11 mouse cellular contexts compared by ENCODE assay signal in genomic region chr8:12430900-12431737, GRCm38 (mm10). TPM values are rescaled to one million over a fixed set of nuclear protein-coding genes. Genes with fewer than 3 reads are reported as not detected.
A peak's percentile ranks its signal among the peaks of the same experiment; 100 is the strongest.
DNase-seq lines count a peak whose midpoint lies in the region; ATAC-seq and TF ChIP-seq lines count a peak whose summit lies in the region.
"Had no signal": no experiment of that assay in that cellular context is flagged by ENCODE, and none has a peak within 500 bp of the region (broad histone marks: within the 10 kb centered on the region; RNA-seq: fewer than 3 reads in every experiment).

No protein-coding gene starts in this region.

- ATAC-seq in heart, embryonic 13.5 days (ENCODE audit: extremely low read depth, insufficient number of reproducible peaks, low FRiP score, low TSS enrichment), result no peak; the same call in 1 of the 2 replicates
- ATAC-seq in hindbrain, embryonic 13.5 days (ENCODE audit: low FRiP score), result peak; percentile 43; the same call in 1 of the 2 replicates
- ATAC-seq in midbrain, postnatal 0 days (ENCODE audit: low FRiP score), result peak; percentile 35; the same call in 1 of the 2 replicates

- WGBS in heart, embryonic 13.5 days, result 2% methylated on average over 51 of the region's 51 CpGs
- WGBS in hindbrain, embryonic 13.5 days, result 2% methylated on average over 49 of the region's 51 CpGs
- WGBS in midbrain, postnatal 0 days, result 4% methylated on average over 46 of the region's 51 CpGs

- H3K4me3 ChIP-seq in heart, embryonic 13.5 days, result peak overlapping the region; percentile 26
- peak overlapping the region; percentile 34 for H3K4me3 ChIP-seq in hindbrain, embryonic 13.5 days
- peak overlapping the region; percentile 28 for H3K4me3 ChIP-seq in midbrain, postnatal 0 days (ENCODE audit: low read depth, low read length)
- H3K4me3 ChIP-seq: liver, embryonic 13.5 days had no signal

- DNase-seq in heart, postnatal 36 days, result no peak
- DNase-seq in embryo, embryonic 11 days, result peak; percentile 57
- no peak for DNase-seq in midbrain, postnatal 0 days (ENCODE audit: low spot score)
- DNase-seq in MN1 (ENCODE audit: low spot score), result no peak
- DNase-seq in layer of hippocampus, adult 18-20 months (ENCODE audit: low spot score in 2 of 2), result no peak
- DNase-seq in spleen, postnatal 36 days (ENCODE audit: low spot score in 2 of 2), result no peak
- DNase-seq: gastrocnemius, postnatal 25 days; liver, embryonic 13.5 days had no signal

- intact Hi-C loops in heart, postnatal 36 days (cut with DNase I), result no loop called here

- peaks cover 22% of the 10 kb centered on the region for H3K4me1 ChIP-seq in heart, embryonic 13.5 days
- H3K4me1 ChIP-seq in hindbrain, embryonic 13.5 days (replicated peaks), result peaks cover 65% of the 10 kb centered on the region
- H3K4me1 ChIP-seq in midbrain, postnatal 0 days (ENCODE audit: insufficient read depth, low read length), result no peaks in the 10 kb centered on the region
- H3K4me1 ChIP-seq: liver, embryonic 13.5 days had no signal

- no peaks in the 10 kb centered on the region for H3K9me3 ChIP-seq in heart, embryonic 13.5 days
- no peaks in the 10 kb centered on the region for H3K9me3 ChIP-seq in hindbrain, embryonic 13.5 days
- no peaks in the 10 kb centered on the region for H3K9me3 ChIP-seq in midbrain, postnatal 0 days (ENCODE audit: low read length)
- H3K9me3 ChIP-seq: liver, embryonic 13.5 days had no signal

- H3K9ac ChIP-seq in heart, embryonic 13.5 days, result no peak overlapping the region
- peak overlapping the region; percentile 66 for H3K9ac ChIP-seq in hindbrain, embryonic 13.5 days
- H3K9ac ChIP-seq in midbrain, postnatal 0 days (replicated peaks; ENCODE audit: low read length, poor library complexity, severe bottlenecking), result 0 out of 2 replicates have a peak overlapping the region, but pooled peaks have one; percentile 13
- H3K9ac ChIP-seq: liver, embryonic 13.5 days had no signal

- no peaks in the 10 kb centered on the region for H3K36me3 ChIP-seq in heart, embryonic 13.5 days
- no peaks in the 10 kb centered on the region for H3K36me3 ChIP-seq in hindbrain, embryonic 13.5 days
- H3K36me3 ChIP-seq in midbrain, postnatal 0 days (ENCODE audit: insufficient read depth, low read length), result no peaks in the 10 kb centered on the region
- H3K36me3 ChIP-seq: liver, embryonic 13.5 days had no signal

- H3K4me2 ChIP-seq in heart, embryonic 13.5 days, result peak overlapping the region; percentile 51
- H3K4me2 ChIP-seq in hindbrain, embryonic 13.5 days, result peak overlapping the region; percentile 57
- peak overlapping the region; percentile 55 for H3K4me2 ChIP-seq in midbrain, postnatal 0 days (ENCODE audit: low read depth, low read length, poor library complexity, severe bottlenecking)
- H3K4me2 ChIP-seq: liver, embryonic 13.5 days had no signal

- H3K27ac ChIP-seq in heart, embryonic 13.5 days (replicated peaks), result no peak overlapping the region
- peak overlapping the region; percentile 82 for H3K27ac ChIP-seq in hindbrain, embryonic 13.5 days
- peak overlapping the region; percentile 55 for H3K27ac ChIP-seq in midbrain, postnatal 0 days (ENCODE audit: low read depth, low read length)
- H3K27ac ChIP-seq: liver, embryonic 13.5 days had no signal

- H3K27me3 ChIP-seq in heart, embryonic 13.5 days (replicated peaks), result peaks cover 98% of the 10 kb centered on the region
- peaks cover 97% of the 10 kb centered on the region for H3K27me3 ChIP-seq in hindbrain, embryonic 13.5 days
- peaks cover 49% of the 10 kb centered on the region for H3K27me3 ChIP-seq in midbrain, postnatal 0 days (ENCODE audit: insufficient read depth, low read length)

- TF ChIP-seq CTCF in midbrain, postnatal 0 days (IDR thresholded peaks at IDR 0.05), result no peak

RNA-seq across cellular contexts. Expression of gene Sox1, which starts 36.0 kb away (rescaled TPM):
- not detected in 2 replicates for polyA plus RNA-seq in heart, embryonic 13.5 days (2015; fragmentation: Nextera tagmentation; extraction: Ambion mirVana)
- total RNA-seq in heart, postnatal 36 days (2021), result not detected
- polyA plus RNA-seq in hindbrain, embryonic 13.5 days (2015; fragmentation: Nextera tagmentation; extraction: Ambion mirVana), result 2.0 and 2.4 TPM in 2 replicates
- total RNA-seq in midbrain, postnatal 0 days (2014; rRNA removed), result 16.8 and 17.7 TPM in 2 replicates
- polyA plus RNA-seq in midbrain, postnatal 0 days (2015; fragmentation: Nextera tagmentation; extraction: Ambion mirVana), result 1.6 and 2.6 TPM in 2 replicates
- 10 to 100 TPM in 1 of 2 experiments, 1 to 10 TPM in 1; 9.6 to 11.3 TPM for total RNA-seq in layer of hippocampus, adult 18-20 months (2021)
- total RNA-seq: gastrocnemius, postnatal 25 days had no signal
- polyA plus RNA-seq: liver, embryonic 13.5 days; small intestine, adult 2 months had no signal

Comparison
In these comparisons a context has a peak if more than half of its experiments do, and no peak if none do; other contexts are left out.
1. RNA of gene Sox1, which starts 36.0 kb away (total RNA-seq): 16.8 to 17.7 TPM in midbrain, postnatal 0 days and 9.6 to 11.3 TPM in layer of hippocampus, adult 18-20 months; not detected in heart, postnatal 36 days; every median in the first group is over 10 times any median in the second.
2. Peak in every context shown above with its lines, with median percentiles within 50 percentile points of each other: H3K4me2 ChIP-seq and H3K4me3 ChIP-seq.